Mouse (Mus musculus) monocyte, adult 59 days (primary cell): ENCODE measurements around the gene Try5. TPM values are rescaled to one million over a fixed set of nuclear protein-coding genes. Genes with fewer than 3 reads are reported as not detected.

Experiments
- total RNA-seq, 2 experiments: library from RNA; stranded (reverse); gene quantifications; one replicate each; pipeline ENCODE4 v1.2.4; 2023

The Try5 gene
- 1 to 10 TPM in 1 of 2 experiments, not detected in 1; 1.4 TPM for total RNA-seq

GRCm38 (mm10) chr6:41316741-41317140 lies at the start of gene Try5:
Gene Try5, minus strand, starts transcription at chr6:41316841.

GRCm38 (mm10) chr6:41353932-41354331 lies 37.3 kb upstream of the Try5 start, which contains the start of gene Try10:
Gene Try10, plus strand, starts transcription at chr6:41354105.

GRCm38 (mm10) chr6:41301969-41302368 lies 14.7 kb downstream of the Try5 start, which contains the start of gene Try4:
Gene Try4, plus strand, starts transcription at chr6:41302269.

Other genes with a start within 250 kb of the Try5 start
- gene Try4, start 14.6 kb downstream of the Try5 start, total RNA-seq = not detected
- gene Try10, start 37.3 kb upstream of the Try5 start, total RNA-seq = not detected
- not detected for gene Prss3, start 60.8 kb upstream of the Try5 start, total RNA-seq
- not detected for gene Gm5771, start 75.5 kb upstream of the Try5 start, total RNA-seq
- not detected for gene Gm10334, start 129.3 kb upstream of the Try5 start, total RNA-seq
- not detected for gene Prss1, start 142.1 kb upstream of the Try5 start, total RNA-seq
- gene Prss2, start 204.9 kb upstream of the Try5 start, total RNA-seq = 1 to 10 TPM in 1 of 2 experiments, not detected in 1; 1.8 TPM